Mouse (Mus musculus): Measurements from ENCODE around the gene Nptx1.

The Nptx1 gene

GRCm38 (mm10) chr11:119547183-119547921 lies at the start of gene Nptx1:
Gene Nptx1, minus strand, starts transcription at chr11:119547753.
- no peak for TF ChIP-seq GATA4 (IDR thresholded peaks at IDR 0.05; ENCODE audit: insufficient replicate concordance, low read length)

DNA sequence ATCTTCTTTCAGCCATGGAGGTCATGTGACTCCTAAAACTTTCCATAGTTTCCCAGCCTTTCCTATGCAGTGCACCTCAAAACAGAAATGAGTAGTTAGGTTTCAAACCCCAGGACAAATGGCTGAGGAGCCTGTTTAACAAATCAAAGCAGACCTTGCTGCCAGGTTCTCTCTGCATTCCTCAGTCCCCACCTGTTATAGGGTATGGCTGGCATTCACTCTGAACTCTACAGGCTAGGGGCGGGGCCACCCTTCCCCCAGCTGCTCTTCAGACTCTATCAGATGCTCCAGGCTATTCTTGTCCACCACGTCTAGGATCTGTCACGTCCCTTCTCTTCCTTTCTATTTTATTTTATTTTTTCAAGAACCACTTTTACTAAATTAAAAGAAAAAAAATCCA lies 46.4 kb upstream of the Nptx1 start:
- no peak for TF ChIP-seq GATA4 (IDR thresholded peaks at IDR 0.05; ENCODE audit: insufficient replicate concordance, low read length)

DNA sequence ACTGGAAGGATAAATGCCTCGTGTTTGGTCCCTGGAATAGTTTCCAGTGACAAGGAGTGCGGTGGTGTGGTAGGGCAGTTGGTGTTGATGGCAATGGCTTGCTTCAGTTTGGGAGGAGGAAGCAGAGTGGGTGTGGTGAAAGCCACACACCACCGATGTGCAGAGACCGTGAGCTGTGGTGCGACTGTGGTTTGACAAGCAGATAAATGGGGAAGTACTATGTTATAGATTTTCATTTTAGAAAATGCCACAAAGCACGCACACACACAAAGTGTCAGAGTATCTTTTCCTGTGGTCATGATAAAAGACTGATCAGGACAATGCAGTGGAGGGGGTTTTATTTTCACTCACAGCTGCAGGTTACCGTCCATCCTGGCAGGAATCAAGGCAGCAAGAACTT lies 41.7 kb upstream of the Nptx1 start:
- no peak for TF ChIP-seq GATA4 (IDR thresholded peaks at IDR 0.05; ENCODE audit: insufficient replicate concordance, low read length)

GRCm38 (mm10) chr11:119587112-119587511 lies 39.6 kb upstream of the Nptx1 start:
- TF ChIP-seq GATA4 (IDR thresholded peaks at IDR 0.05; ENCODE audit: insufficient replicate concordance, low read length) = no peak

DNA sequence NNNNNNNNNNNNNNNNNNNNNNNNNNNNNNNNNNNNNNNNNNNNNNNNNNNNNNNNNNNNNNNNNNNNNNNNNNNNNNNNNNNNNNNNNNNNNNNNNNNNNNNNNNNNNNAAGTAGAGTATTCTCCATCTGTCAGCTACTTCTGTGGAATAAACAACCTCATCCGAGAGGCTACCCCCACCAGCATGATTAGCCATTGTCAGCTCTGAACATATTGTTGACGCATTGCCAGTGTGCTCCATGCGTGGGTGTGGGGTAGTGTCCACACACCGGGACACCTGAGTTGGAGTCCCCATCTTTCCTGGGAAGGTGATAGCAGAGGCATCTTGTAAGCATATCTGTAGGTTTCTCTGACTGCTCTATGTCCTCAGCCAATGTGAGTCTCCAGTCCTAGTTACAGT lies 39.0 kb upstream of the Nptx1 start:
- no peak for TF ChIP-seq GATA4 (IDR thresholded peaks at IDR 0.05; ENCODE audit: insufficient replicate concordance, low read length)

DNA sequence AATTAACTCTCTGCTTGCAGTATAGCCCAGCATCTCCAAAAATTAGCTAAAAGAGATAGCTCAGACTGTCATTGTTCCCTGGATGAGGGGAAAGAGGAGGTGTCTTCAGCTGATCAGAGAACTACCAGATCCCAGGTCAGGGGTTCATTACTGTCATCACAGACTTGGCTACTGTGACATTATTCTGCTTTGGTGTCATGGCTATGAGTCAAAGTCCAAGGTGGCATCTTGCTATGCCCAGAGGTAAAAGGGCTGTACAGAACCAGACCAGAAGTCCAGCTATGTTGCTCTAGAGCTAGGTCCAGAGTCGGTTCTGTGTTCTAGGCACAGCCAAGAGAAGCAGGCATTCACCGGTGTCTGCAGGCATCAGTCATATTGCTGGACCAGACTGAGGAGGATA lies 30.2 kb upstream of the Nptx1 start:
- TF ChIP-seq GATA4 (IDR thresholded peaks at IDR 0.05; ENCODE audit: insufficient replicate concordance, low read length) = no peak

- no peak for TF ChIP-seq GATA4 (IDR thresholded peaks at IDR 0.05; ENCODE audit: insufficient replicate concordance, low read length)
Measured at GRCm38 (mm10) chr11:119576855-119577254, 29.3 kb upstream of the Nptx1 start.

- no peak for TF ChIP-seq GATA4 (IDR thresholded peaks at IDR 0.05; ENCODE audit: insufficient replicate concordance, low read length)
Measured at GRCm38 (mm10) chr11:119572316-119573010, 24.9 kb upstream of the Nptx1 start.

DNA sequence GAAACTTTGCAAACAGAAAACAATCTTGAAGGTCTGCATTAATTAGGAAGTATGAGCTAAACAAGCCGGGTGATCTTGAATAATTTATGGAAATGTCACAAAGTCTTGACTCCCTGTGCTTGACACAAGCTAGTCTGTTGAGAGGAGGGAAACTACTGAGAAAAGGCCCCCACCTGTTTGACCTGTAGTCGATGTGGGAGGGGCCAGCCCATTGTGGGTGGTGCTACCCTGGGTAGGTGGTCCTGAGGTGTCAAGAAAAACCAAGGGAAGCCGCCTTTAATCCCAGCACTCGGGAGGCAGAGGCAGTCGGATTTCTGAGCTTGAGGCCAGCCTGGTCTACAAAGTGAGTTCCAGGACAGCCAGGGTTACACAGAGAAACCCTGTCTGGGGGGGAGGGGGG lies 18.6 kb upstream of the Nptx1 start:
- TF ChIP-seq GATA4 (IDR thresholded peaks at IDR 0.05; ENCODE audit: insufficient replicate concordance, low read length) = no peak

- TF ChIP-seq GATA4 (IDR thresholded peaks at IDR 0.05; ENCODE audit: insufficient replicate concordance, low read length) = no peak
Measured at GRCm38 (mm10) chr11:119565684-119566083, 18.1 kb upstream of the Nptx1 start.

DNA sequence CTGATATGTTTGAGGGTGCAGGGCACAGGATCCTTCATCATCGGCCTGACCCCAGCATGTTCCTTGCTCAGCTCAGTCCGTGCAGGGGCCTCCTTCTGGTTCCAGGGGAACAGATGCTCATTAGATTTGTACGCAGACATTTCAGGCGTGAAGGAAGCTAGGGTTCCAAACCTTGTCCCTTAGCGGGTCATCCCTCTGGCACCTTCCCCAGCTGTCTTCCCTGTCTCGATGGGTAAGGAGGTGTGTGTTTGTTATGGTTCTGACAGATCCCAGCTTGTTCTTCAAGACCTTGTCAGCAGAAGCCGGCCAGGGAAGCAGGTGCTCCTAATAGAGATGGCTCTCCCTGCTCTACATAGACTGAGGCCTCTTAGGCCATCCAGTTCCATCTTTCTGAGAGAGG lies 17.5 kb upstream of the Nptx1 start:
- no peak for TF ChIP-seq GATA4 (IDR thresholded peaks at IDR 0.05; ENCODE audit: insufficient replicate concordance, low read length)

- TF ChIP-seq GATA4 (IDR thresholded peaks at IDR 0.05; ENCODE audit: insufficient replicate concordance, low read length) = no peak
Measured at GRCm38 (mm10) chr11:119564383-119564782, 16.8 kb upstream of the Nptx1 start.

DNA sequence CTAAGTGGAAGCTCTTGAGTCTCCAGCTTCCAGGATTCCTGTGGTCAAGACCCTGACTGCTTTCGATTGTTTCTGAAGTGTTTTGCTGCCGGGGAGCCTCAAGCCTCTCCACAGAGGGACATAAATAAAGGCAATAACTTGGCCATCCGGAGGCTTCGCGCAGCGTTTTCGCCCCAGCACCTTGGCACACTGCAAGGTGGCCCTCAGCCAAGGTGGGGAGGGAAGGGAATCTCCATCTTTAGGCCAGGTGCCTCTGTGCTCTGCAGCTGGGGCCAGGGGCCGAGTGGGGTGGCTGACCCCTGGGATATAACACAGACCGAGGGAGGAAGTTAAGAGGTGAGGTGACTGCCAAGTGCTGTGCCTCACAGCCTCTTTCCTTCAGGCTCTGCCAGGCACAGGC lies 15.6 kb upstream of the Nptx1 start:
- no peak for TF ChIP-seq GATA4 (IDR thresholded peaks at IDR 0.05; ENCODE audit: insufficient replicate concordance, low read length)

DNA sequence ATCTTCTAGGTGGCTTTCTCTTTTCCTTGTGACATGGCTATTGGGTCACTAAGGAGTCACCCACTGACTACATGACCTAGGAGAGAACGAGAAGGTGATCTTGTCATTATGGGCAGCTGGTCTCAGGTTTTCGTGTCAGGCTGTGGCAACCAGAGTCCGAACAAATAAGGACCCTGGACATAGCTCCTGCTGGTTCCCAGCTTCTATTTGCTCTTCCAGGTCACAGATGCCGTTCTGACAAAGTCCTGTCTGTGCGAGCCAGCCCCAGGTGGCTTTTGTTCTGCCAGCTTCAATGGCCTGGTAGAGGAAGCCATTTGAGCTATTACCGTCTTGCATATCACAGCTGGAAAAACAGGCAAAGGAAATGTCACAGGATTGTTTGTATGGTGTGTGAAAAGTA lies 14.7 kb upstream of the Nptx1 start:
- TF ChIP-seq GATA4 (IDR thresholded peaks at IDR 0.05; ENCODE audit: insufficient replicate concordance, low read length) = no peak

DNA sequence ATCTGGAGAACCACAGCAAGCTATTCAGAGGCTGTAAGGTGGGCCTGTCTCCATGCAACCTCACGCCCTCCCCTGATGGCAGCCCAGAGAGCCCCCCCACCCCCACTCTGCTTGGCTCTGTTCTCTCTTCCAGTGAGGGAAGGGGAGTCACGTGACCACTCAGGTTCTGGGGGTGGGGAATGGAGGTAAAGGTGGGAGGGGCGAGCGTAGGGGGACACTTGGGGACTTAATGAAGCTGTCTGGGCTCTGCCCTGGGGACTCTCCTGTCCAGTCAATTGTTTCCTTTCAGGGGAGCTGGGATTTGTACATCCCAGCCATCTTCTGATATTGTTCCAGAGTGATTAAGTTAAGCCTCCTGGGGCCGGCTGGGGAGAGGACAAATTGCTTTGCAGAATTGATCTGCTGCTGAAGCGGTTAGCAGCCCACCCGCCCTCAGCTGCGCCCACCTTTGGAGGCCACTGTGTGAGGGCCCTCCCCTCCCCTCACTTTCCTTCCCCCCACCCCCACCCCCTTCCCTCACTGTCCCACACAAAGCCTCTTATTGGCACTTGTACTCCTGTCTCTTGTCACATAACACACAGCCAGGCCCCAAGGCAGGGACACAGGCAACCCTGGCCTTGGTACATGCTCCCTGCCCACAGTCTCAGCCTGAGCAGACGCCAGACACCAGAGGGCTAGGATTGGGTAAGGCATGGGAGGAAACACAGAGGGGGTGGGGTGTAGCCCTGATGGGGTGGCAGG lies 11.5 kb upstream of the Nptx1 start:
- no peak for TF ChIP-seq GATA4 (IDR thresholded peaks at IDR 0.05; ENCODE audit: insufficient replicate concordance, low read length)
